Mouse (Mus musculus): ENCODE results near the gene Mdh2. TPM values are rescaled to one million over a fixed set of nuclear protein-coding genes. Genes with fewer than 3 reads are reported as not detected.

The Mdh2 gene
- total RNA-seq, 2 experiments from 2014 or later = 379 to 386 TPM

DNA sequence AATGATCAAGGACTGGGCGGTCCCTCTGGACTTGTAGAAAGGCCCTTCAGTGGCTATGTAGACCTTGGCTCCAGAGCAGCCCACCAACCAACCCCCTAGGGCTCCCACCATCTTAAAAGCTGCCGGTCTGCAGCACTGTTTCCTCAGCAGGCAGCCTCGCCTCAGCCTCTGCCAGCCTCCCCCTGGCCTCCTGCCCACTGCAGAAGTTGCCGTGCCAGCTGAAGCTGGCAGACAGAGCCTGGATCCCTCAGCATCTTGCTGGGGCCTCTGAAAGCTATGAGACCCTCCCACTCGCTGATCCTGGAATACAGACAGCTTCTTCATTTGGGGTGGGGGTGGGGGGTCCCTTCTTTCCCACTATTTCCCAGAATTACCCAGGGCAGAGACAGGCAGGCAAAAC lies 34.7 kb downstream of the Mdh2 start:
- peak; percentile 58 to 70 for DNase-seq (ENCODE audit: extremely low spot score in 1 of 2, low spot score in 2 of 2)
- TF ChIP-seq CTCF (IDR thresholded peaks at IDR 0.05) = no peak
- intact Hi-C loops (cut with DNase I) = no loop called here
- Histone ChIP-seq H3K4me3 (no peak overlapping the region), H3K27ac (no peak overlapping the region)

DNA sequence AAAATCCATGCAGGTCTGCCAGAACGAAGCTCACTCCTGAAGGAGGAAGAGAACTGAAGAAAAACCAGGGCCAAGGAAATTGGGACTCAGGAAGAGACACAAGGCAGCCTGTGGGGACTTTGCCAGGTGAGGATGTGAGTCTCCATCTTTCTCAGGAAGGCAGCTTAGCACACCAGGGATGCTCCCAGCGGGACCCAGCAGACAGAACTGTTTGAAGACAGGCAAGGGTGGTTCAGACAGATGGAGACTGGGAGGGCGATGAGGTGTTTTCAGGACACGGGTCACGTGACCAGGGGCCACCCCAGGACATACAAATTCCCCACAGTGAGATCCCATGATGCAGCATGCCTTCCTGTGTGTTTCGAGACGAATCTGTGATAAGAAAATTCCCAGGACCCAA lies 40.2 kb downstream of the Mdh2 start:
- Histone ChIP-seq H3K27ac (no peak overlapping the region; the same call in 1 of the 2 replicates), H3K4me3 (no peak overlapping the region)
- no peak for DNase-seq (ENCODE audit: extremely low spot score in 1 of 2, low spot score in 2 of 2)
- no peak for TF ChIP-seq CTCF (IDR thresholded peaks at IDR 0.05)
- intact Hi-C loops (cut with DNase I) = no loop called here

DNA sequence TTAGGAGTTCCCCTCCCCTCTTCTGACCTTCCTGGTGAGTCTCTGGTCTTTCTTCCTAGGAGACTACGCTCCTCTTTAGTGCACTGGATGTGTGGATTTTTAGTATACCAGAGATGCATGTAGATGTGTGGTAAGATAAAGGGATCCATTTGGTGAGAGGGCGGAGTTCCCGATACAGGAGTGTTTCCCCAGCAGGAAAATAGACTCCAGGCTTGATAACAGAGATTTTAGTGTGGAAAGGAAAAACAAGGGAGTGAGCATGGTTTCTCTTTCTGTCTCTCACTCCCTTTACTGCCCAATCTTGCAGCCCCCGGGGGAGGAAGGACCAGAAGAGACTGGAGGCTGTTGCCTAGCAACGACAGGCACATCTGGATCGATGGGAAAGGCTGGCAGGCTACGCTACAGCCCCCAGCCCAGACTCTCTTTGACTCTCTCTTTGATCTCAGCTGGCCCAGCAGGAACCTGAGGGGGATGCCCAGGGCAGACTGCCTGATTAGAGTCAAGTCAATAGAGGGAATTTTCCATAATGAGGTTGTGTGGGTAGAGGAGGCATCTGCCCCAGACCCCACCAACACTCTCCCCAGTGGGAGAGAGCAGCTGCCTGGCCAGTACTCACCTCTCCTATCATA lies 44.1 kb downstream of the Mdh2 start:
- peak overlapping the region; percentile 61 for H3K27ac ChIP-seq
- TF ChIP-seq CTCF (IDR thresholded peaks at IDR 0.05) = no peak
- DNase-seq (ENCODE audit: extremely low spot score in 1 of 2, low spot score in 2 of 2) = no peak
- intact Hi-C loops (cut with DNase I) = no loop called here
- no peak overlapping the region for H3K4me3 ChIP-seq

DNA sequence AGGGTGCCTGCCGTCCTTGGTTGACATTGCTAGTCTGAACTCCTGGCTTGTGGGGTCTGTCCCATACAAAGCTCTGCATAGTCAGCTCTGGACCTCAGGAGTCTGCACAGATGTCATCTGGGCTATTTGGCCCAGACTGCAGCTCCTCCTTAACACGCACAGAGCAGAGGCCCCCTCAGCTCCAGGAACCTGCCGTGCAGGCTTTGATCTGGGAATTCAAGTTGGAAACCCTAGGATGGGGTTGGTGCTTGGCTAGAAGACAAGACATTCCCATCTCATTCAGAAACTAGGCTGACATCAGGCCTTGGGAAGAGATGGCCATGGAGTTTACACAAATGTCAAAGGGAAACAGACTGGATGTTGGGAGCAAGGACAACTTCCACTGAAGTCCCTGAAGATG lies 46.2 kb downstream of the Mdh2 start:
- intact Hi-C loops (cut with DNase I) = no loop called here
- H3K27ac ChIP-seq = no peak overlapping the region
- DNase-seq (ENCODE audit: extremely low spot score in 1 of 2, low spot score in 2 of 2) = no peak
- TF ChIP-seq CTCF (IDR thresholded peaks at IDR 0.05) = no peak
- H3K4me3 ChIP-seq = no peak overlapping the region

- H3K4me3 ChIP-seq = no peak overlapping the region
- no peak for DNase-seq (ENCODE audit: extremely low spot score in 1 of 2, low spot score in 2 of 2)
- intact Hi-C loops (cut with DNase I) = no loop called here
- H3K27ac ChIP-seq = peak overlapping the region; percentile 55; the same call in 1 of the 2 replicates
- TF ChIP-seq CTCF (IDR thresholded peaks at IDR 0.05) = no peak
Observed at GRCm38 (mm10) chr5:135826225-135826624, 47.9 kb downstream of the Mdh2 start.

GRCm38 (mm10) chr5:135829381-135829780 lies 51.1 kb downstream of the Mdh2 start:
- intact Hi-C loops (cut with DNase I) = no loop called here
- H3K27ac ChIP-seq = no peak overlapping the region
- DNase-seq (ENCODE audit: extremely low spot score in 1 of 2, low spot score in 2 of 2) = no peak
- H3K4me3 ChIP-seq = no peak overlapping the region
- no peak for TF ChIP-seq CTCF (IDR thresholded peaks at IDR 0.05)

DNA sequence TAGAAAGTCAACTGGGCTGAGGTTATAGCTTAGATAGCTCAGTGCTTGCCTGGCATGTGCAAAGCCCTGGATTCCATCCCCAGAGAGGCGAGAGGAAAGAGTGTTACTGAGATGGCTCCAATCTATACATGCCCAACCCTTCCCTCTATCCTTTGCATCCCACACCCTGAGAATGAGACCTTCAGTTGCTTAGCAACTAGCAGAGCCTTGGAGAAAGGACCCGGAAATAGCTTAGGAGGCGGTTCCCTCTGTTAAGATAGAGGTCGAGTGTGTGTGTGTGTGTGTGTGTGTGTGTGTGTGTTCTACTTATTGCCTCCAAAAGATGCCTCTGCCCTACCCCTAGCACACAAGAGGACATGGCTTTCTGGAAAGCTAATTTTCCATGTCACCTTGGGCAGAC lies 54.4 kb downstream of the Mdh2 start:
- H3K27ac ChIP-seq = peak overlapping the region; percentile 82
- TF ChIP-seq CTCF (IDR thresholded peaks at IDR 0.05) = no peak
- peak in 1 of 2 experiments; percentile 46 for DNase-seq (ENCODE audit: extremely low spot score in 1 of 2, low spot score in 2 of 2)
- intact Hi-C loops (cut with DNase I) = no loop called here
- no peak overlapping the region for H3K4me3 ChIP-seq

- peak; percentile 64 to 79 for DNase-seq (ENCODE audit: extremely low spot score in 1 of 2, low spot score in 2 of 2)
- Histone ChIP-seq H3K4me3 (peak overlapping the region; percentile 41), H3K27ac (peak overlapping the region; percentile 76)
- intact Hi-C loops (cut with DNase I) = loop anchor here (1.0 kb wide), 1 partner anchor 15 kb away; no protein-coding TSS in a partner anchor
- TF ChIP-seq CTCF (IDR thresholded peaks at IDR 0.05) = no peak
Observed at GRCm38 (mm10) chr5:135834769-135835491, 56.6 kb downstream of the Mdh2 start.

- H3K4me3 ChIP-seq = peak overlapping the region; percentile 41
- DNase-seq (ENCODE audit: extremely low spot score in 1 of 2, low spot score in 2 of 2) = no peak
- no peak overlapping the region for H3K27ac ChIP-seq
- intact Hi-C loops (cut with DNase I) = no loop called here
- TF ChIP-seq CTCF (IDR thresholded peaks at IDR 0.05) = no peak
Observed at GRCm38 (mm10) chr5:135835492-135835858, 57.2 kb downstream of the Mdh2 start.

- DNase-seq (ENCODE audit: extremely low spot score in 1 of 2, low spot score in 2 of 2) = no peak
- Histone ChIP-seq H3K27ac (no peak overlapping the region), H3K4me3 (no peak overlapping the region)
- no peak for TF ChIP-seq CTCF (IDR thresholded peaks at IDR 0.05)
- intact Hi-C loops (cut with DNase I) = no loop called here
Observed at GRCm38 (mm10) chr5:135835981-135836380, 57.7 kb downstream of the Mdh2 start.

Small RNAs within 50 kb of the gene (microRNA-seq; reads per million reads assigned to microRNA genes)
- gene Gm23268 = 0 reads per million in 2 experiments
- 0.24 to 1.9 reads per million in 2 experiments for gene Mir7034

Other genes with a start within 250 kb of the Mdh2 start
- gene Hip1, start 233.4 kb upstream of the Mdh2 start, total RNA-seq (2021) = 10 to 100 TPM; 48.7 to 51.9 TPM
- gene Ccl26, start 214.9 kb upstream of the Mdh2 start, total RNA-seq (2021) = not detected
- gene Ccl24, start 205.4 kb upstream of the Mdh2 start, total RNA-seq (2021) = under 1 TPM in 1 of 2 experiments, not detected in 1; 0.68 TPM
- gene Rhbdd2, start 145.9 kb upstream of the Mdh2 start, total RNA-seq (2021) = 10 to 100 TPM; 84.3 to 85.9 TPM
- 10 to 100 TPM; 86.0 to 93.6 TPM for gene Por, start 108.4 kb upstream of the Mdh2 start, total RNA-seq (2021)
- gene Tmem120a, start 34.0 kb upstream of the Mdh2 start, total RNA-seq (2021) = 10 to 100 TPM; 18.3 to 18.4 TPM
- not detected for gene Styxl1, start 95 bp upstream of the Mdh2 start, total RNA-seq (2021)
- 100 to 1,000 TPM in 1 of 2 experiments, 10 to 100 TPM in 1; 97.9 to 109 TPM for gene Srrm3, start 28.4 kb downstream of the Mdh2 start, total RNA-seq (2021)
- gene Hspb1, start 109.4 kb downstream of the Mdh2 start, total RNA-seq (2021) = 10 to 100 TPM; 19.2 to 19.3 TPM
- gene Ywhag, start 156.1 kb downstream of the Mdh2 start, total RNA-seq (2021) = 1,000 to 10,000 TPM; 1,191 to 1,224 TPM
- 1 to 10 TPM; 1.3 to 1.5 TPM for gene Ssc4d, start 196.1 kb downstream of the Mdh2 start, total RNA-seq (2021)
- not detected for gene Zp3, start 201.6 kb downstream of the Mdh2 start, total RNA-seq (2021)
- 1 to 10 TPM; 8.0 to 9.5 TPM for gene Dtx2, start 216.3 kb downstream of the Mdh2 start, total RNA-seq (2021)

All from left cerebral cortex, adult 2 months (tissue).